Mouse (Mus musculus): ENCODE results near the gene Flt1.

DNA sequence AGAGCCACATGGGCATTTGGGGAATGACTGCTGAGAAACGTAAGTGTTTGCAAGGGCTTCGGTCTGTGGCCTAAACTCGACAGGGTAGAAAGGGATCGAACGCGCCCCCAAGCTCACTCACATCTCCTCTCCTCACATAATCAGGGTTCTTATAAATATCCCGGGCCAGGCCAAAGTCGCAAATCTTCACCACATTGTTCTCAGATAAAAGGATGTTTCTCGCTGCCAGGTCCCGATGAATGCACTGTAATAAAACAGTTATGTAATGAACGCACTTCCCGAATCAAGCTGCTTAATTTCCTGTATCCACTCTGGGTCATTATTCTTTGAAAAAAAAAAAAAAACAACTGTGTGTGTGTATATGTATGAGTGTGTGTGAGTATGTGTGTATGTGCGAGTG is 145.6 kb downstream of the Flt1 start:
- TF ChIP-seq CTCF (IDR thresholded peaks at IDR 0.05; ENCODE audit: low read depth) (no peak), EP300 (optimal IDR thresholded peaks at IDR 0.05) (no peak)

Data from stomach, postnatal 0 days (tissue).